Mouse (Mus musculus) CH12.LX (cell line): ENCODE data around the gene Poc1b. TPM values are rescaled to one million over a fixed set of nuclear protein-coding genes. Genes with fewer than 3 reads are reported as not detected.

Experiments
- DNase-seq: peaks from one replicate; pipeline ENCODE4 v3.0.0-alpha.2; 2013; ENCODE audit errors: extremely low read depth
- H3K27ac ChIP-seq: 2 replicates; pipeline ENCODE4 v1.5.1; 2012; ENCODE audit warnings: low read depth, mild to moderate bottlenecking, control low read depth, moderate library complexity; ENCODE audit not compliant: insufficient read depth
- H3K27me3 ChIP-seq: replicated peaks from 2 replicates; pipeline ENCODE3; 2012; ENCODE audit warnings: inconsistent platforms
- H3K36me3 ChIP-seq, 2 experiments: replicated peaks in 1 of 2; 2 replicates each; pipeline versions ENCODE3 to v1.6.1; 2012; ENCODE audit warnings: inconsistent platforms in 1 of 2, low read length in 1 of 2, mild to moderate bottlenecking in 1 of 2, mixed read lengths in 1 of 2, moderate library complexity in 1 of 2; ENCODE audit not compliant: control insufficient read depth in 1 of 2, insufficient read depth in 1 of 2
- H3K4me1 ChIP-seq, 2 experiments: 2 replicates each; pipeline ENCODE4 v1.6.1; 2012; ENCODE audit warnings: inconsistent platforms in 1 of 2, moderate library complexity in 1 of 2; ENCODE audit not compliant: insufficient read depth in 2 of 2, control insufficient read depth in 1 of 2
- H3K4me2 ChIP-seq: 2 replicates; pipeline ENCODE4 v1.6.1; 2012; ENCODE audit warnings: low read depth, mild to moderate bottlenecking, control low read depth; ENCODE audit not compliant: poor library complexity, insufficient read depth, severe bottlenecking
- H3K4me3 ChIP-seq, 3 experiments: fragments of 150-350 bp in 1 of 3; sonication (generic) in 1 of 3; replicated peaks in 1 of 3; 2 replicates each; pipeline versions ENCODE3 to v1.5.1; 2011 to 2012; ENCODE audit warnings: low read depth in 2 of 3, low read length in 2 of 3, mild to moderate bottlenecking in 2 of 3, moderate library complexity in 2 of 3, control low read depth in 1 of 3, improper control_type of control experiment in 1 of 3, inconsistent platforms in 1 of 3, mixed read lengths in 1 of 3; ENCODE audit not compliant: poor library complexity in 1 of 3
- H3K79me2 ChIP-seq: replicated peaks from 2 replicates; pipeline ENCODE4 v1.6.1; 2012; ENCODE audit warnings: mild to moderate bottlenecking, moderate library complexity; ENCODE audit not compliant: control insufficient read depth, poor library complexity, insufficient read depth, severe bottlenecking; ENCODE audit errors: extremely low read depth
- H3K9ac ChIP-seq: 2 replicates; pipeline ENCODE4 v1.6.1; 2012; ENCODE audit warnings: low read depth, mild to moderate bottlenecking, control low read depth, moderate library complexity; ENCODE audit not compliant: insufficient read depth
- H3K9me3 ChIP-seq: replicated peaks from 2 replicates; pipeline ENCODE3; 2012; ENCODE audit warnings: low read length, inconsistent platforms, mixed read lengths
- BHLHE40 ChIP-seq: IDR thresholded peaks from 2 replicates; pipeline ENCODE4 v1.6.1; 2011; ENCODE audit warnings: mild to moderate bottlenecking, low read depth, low read length, improper control_type of control experiment
- CHD1 ChIP-seq: IDR thresholded peaks from 2 replicates; pipeline ENCODE4 v1.6.1; 2012; ENCODE audit warnings: low read depth, low read length, improper control_type of control experiment, inconsistent platforms
- CTCF ChIP-seq, 2 experiments: IDR thresholded peaks in 1 of 2; conservative IDR thresholded peaks in 1 of 2; 2 replicates each; pipeline ENCODE4 v1.5.1; 2011 to 2012; ENCODE audit warnings: low read depth in 2 of 2, low read length in 2 of 2, improper control_type of control experiment in 1 of 2, inconsistent platforms in 1 of 2, mild to moderate bottlenecking in 1 of 2, moderate library complexity in 1 of 2
- E2F4 ChIP-seq: IDR thresholded peaks from 2 replicates; pipeline ENCODE4 v1.6.1; 2011; ENCODE audit warnings: low read depth, low read length, improper control_type of control experiment; ENCODE audit not compliant: insufficient replicate concordance
- ELF1 ChIP-seq: IDR thresholded peaks from 2 replicates; pipeline ENCODE4 v1.6.1; 2014; ENCODE audit warnings: low read depth, mild to moderate bottlenecking, inconsistent platforms, low read length, improper control_type of control experiment
- EP300 ChIP-seq: IDR thresholded peaks from 2 replicates; pipeline ENCODE4 v1.6.1; 2011; ENCODE audit warnings: low read length, improper control_type of control experiment
- ETS1 ChIP-seq: conservative IDR thresholded peaks from 2 replicates; pipeline ENCODE4 v1.6.1; 2012; ENCODE audit warnings: low read depth, mild to moderate bottlenecking, inconsistent platforms, low read length, improper control_type of control experiment, moderate library complexity
- KAT2A ChIP-seq: IDR thresholded peaks from 2 replicates; pipeline ENCODE4 v1.6.1; 2012; ENCODE audit warnings: low read length, improper control_type of control experiment, inconsistent platforms; ENCODE audit not compliant: insufficient replicate concordance
- MAFK ChIP-seq: IDR thresholded peaks from 2 replicates; pipeline ENCODE4 v1.6.1; 2011; ENCODE audit warnings: low read length, improper control_type of control experiment; ENCODE audit not compliant: insufficient replicate concordance
- MXI1 ChIP-seq: IDR thresholded peaks from 2 replicates; pipeline ENCODE4 v1.6.1; 2011; ENCODE audit warnings: mild to moderate bottlenecking, low read depth, low read length, improper control_type of control experiment
- MYC ChIP-seq: IDR thresholded peaks from 2 replicates; pipeline ENCODE4 v1.6.1; 2011; ENCODE audit warnings: low read depth, mild to moderate bottlenecking, improper control_type of control experiment, low read length
- NRF1 ChIP-seq: IDR thresholded peaks from 2 replicates; pipeline ENCODE4 v1.6.1; 2014; ENCODE audit warnings: low read depth, mild to moderate bottlenecking, inconsistent platforms, low read length, improper control_type of control experiment, moderate library complexity
- RAD21 ChIP-seq: IDR thresholded peaks from 2 replicates; pipeline ENCODE4 v1.6.1; 2011; ENCODE audit warnings: low read depth, mild to moderate bottlenecking, low read length, improper control_type of control experiment, moderate library complexity
- SIN3A ChIP-seq: IDR thresholded peaks from 2 replicates; pipeline ENCODE4 v1.6.1; 2012; ENCODE audit warnings: low read length, improper control_type of control experiment, inconsistent platforms
- SMC3 ChIP-seq: IDR thresholded peaks from 2 replicates; pipeline ENCODE4 v1.6.1; 2011; ENCODE audit warnings: low read depth, low read length, improper control_type of control experiment
- TBP ChIP-seq: conservative IDR thresholded peaks from 2 replicates; pipeline ENCODE4 v1.6.1; 2011; ENCODE audit warnings: low read depth, low read length, improper control_type of control experiment
- UBTF ChIP-seq: IDR thresholded peaks from 2 replicates; pipeline ENCODE4 v1.6.1; 2012; ENCODE audit warnings: low read depth, mild to moderate bottlenecking, inconsistent platforms, low read length, improper control_type of control experiment, moderate library complexity
- USF1 ChIP-seq: IDR thresholded peaks from 2 replicates; pipeline ENCODE4 v1.6.1; 2014; ENCODE audit warnings: low read depth, mild to moderate bottlenecking, inconsistent platforms, low read length, improper control_type of control experiment
- ZKSCAN1 ChIP-seq: IDR thresholded peaks from 2 replicates; pipeline ENCODE4 v1.6.1; 2012; ENCODE audit warnings: low read depth, inconsistent platforms, low read length, improper control_type of control experiment, borderline replicate concordance
- dilution Hi-C: fragments of 300-500 bp; cut with MboI; formaldehyde crosslinking; loops from 2 replicates; pipeline ENCODE4 v1.14.3; 2020; ENCODE audit warnings: low sequenced_read_pairs; ENCODE audit not compliant: extremely low pct_unique_long_range_greater_than_20kb, extremely low pct_ligation_motif_present
- in situ Hi-C: fragments of 300-500 bp; cut with MboI; formaldehyde crosslinking; loops from 3 replicates; pipeline ENCODE4 v1.14.3; 2019; ENCODE audit warnings: low sequenced_read_pairs, low pct_ligation_motif_present, low pct_unique_long_range_greater_than_20kb, mixed read lengths
- polyA plus RNA-seq: library from polyadenylated mRNA; unstranded; fragments of >175 nt; gene quantifications from 2 replicates; pipeline ENCODE4 v1.2.1, GENCODE M21; 2012; ENCODE audit warnings: low read depth; ENCODE audit not compliant: insufficient read length
- total RNA-seq, 2 experiments: library from RNA; depleted of rRNA; stranded (reverse); fragments of 300-350 nt in 1 of 2; fragments of >200 nt in 1 of 2; gene quantifications; 2 replicates each; pipeline ENCODE4 v1.2.3; 2012 to 2014

Poc1b gene
- total and polyA plus RNA-seq, 3 experiments = 3.8 to 18.2 (median 5.6) TPM

DNA sequence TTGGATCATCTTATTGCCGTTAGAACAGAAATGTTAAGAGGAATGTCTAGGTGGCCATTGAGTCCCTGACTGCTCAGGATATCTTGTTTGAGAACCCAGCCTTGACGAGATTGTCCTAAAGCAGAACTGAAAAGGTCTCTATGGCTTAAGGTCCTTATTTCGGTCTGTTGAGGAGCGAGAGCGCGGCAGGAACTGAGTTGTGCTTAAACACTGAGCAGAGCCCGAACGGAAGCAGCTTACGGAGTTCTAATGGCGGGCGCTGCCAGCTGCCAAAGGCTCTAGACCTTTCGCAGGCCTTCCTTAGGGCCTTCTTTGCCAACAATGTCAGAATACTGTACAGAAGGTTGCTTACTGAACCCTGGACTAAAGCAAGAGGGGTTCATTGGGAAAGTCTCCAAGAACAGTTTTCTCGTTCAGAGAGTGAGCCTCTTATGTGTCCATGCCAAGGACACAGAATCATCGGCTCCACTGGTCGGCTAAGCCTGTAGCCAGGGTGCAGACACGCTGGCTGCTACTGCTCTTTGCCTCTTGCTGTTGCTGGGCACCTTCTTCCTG is 26.6 kb downstream of the Poc1b start:
- Histone ChIP-seq H3K36me3 (peaks cover 8 to 60% of the 10 kb centered on the region in 2 experiments), H3K9me3 (no peaks in the 10 kb centered on the region), H3K4me1 (peaks cover 2 to 45% of the 10 kb centered on the region in 2 experiments; a peak in 3 of 4 replicates), H3K27ac (no peak overlapping the region), H3K4me2 (no peak overlapping the region), H3K27me3 (no peaks in the 10 kb centered on the region), H3K4me3 (no peak overlapping the region), H3K9ac (no peak overlapping the region), H3K79me2 (no peaks in the 10 kb centered on the region)
- in situ Hi-C loops = no loop called here
- TF ChIP-seq BHLHE40 = no peak
- TF ChIP-seq MYC = no peak
- TF ChIP-seq SIN3A = no peak
- no peak for TF ChIP-seq ETS1
- no peak for TF ChIP-seq MAFK
- no peak for TF ChIP-seq USF1
- no peak for TF ChIP-seq UBTF
- TF ChIP-seq SMC3 = no peak
- TF ChIP-seq ZKSCAN1 = no peak
- TF ChIP-seq ELF1 = no peak
- dilution Hi-C loops = no loop called here
- no peak for DNase-seq

DNA sequence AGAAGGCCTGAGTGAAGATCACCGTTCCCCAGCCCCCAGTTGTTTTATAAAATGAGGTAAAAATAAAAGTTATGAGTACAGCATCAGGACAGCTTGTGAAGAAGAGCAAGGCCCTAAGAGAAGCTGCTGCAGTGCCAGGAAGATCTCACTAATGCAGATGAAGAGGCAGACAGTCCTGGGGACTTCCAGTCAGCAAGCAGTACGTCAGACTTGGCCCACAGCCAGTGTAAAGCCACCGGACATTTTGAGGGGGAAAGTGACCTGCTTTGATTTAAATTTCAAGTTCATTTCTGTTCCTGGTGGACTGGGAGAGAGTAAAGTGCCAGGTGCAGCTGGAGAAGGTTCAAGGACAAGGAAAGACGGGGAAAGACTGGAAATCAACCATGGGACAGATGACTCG is 29.5 kb downstream of the Poc1b start:
- TF ChIP-seq EP300 (no peak), SIN3A (no peak), E2F4 (no peak), RAD21 (no peak), MYC (no peak), TBP (no peak), CHD1 (no peak), CTCF (conservative IDR thresholded peaks at IDR 0.05 in 1 of 2, IDR thresholded peaks at IDR 0.05 in 1 of 2; ENCODE audit: low read depth in 2 of 2, low read length in 2 of 2) (no peak), KAT2A (no peak), ZKSCAN1 (no peak), MXI1 (no peak), NRF1 (no peak)
- Histone ChIP-seq H3K9ac (no peak overlapping the region), H3K4me1 (peaks cover 0 to 19% of the 10 kb centered on the region in 2 experiments; a peak in 2 of 4 replicates), H3K27me3 (no peaks in the 10 kb centered on the region), H3K27ac (no peak overlapping the region), H3K79me2 (no peaks in the 10 kb centered on the region), H3K36me3 (peaks cover 8 to 47% of the 10 kb centered on the region in 2 experiments), H3K4me2 (no peak overlapping the region), H3K9me3 (no peaks in the 10 kb centered on the region), H3K4me3 (no peak overlapping the region)
- dilution Hi-C loops (no loop called here), in situ Hi-C loops (no loop called here)
- DNase-seq = no peak
